Mouse (Mus musculus) limb, embryonic 12.5 days (tissue): ENCODE data around the gene Snx11. TPM values are rescaled to one million over a fixed set of nuclear protein-coding genes. Genes with fewer than 3 reads are reported as not detected.

Experiments
- ATAC-seq: fragments of 200-750 bp; cut with Nextera tagmentation; 2 replicates; pipeline ENCODE4 v1.8.0; 2017; ENCODE audit warnings: low read depth, moderate TSS enrichment; ENCODE audit not compliant: insufficient number of reproducible peaks, insufficient read depth, low FRiP score, low TSS enrichment
- H3K27ac ChIP-seq: fragments of 300-500 bp; sonication (generic); 2 replicates; pipeline ENCODE4 v1.5.1; 2016; ENCODE audit warnings: mild to moderate bottlenecking, moderate library complexity
- H3K27me3 ChIP-seq: fragments of 300-500 bp; sonication (generic); 2 replicates; pipeline ENCODE4 v1.6.1; 2016; ENCODE audit warnings: mild to moderate bottlenecking, moderate library complexity
- H3K36me3 ChIP-seq: fragments of 300-500 bp; sonication (generic); 2 replicates; pipeline ENCODE4 v1.6.1; 2016; ENCODE audit warnings: mild to moderate bottlenecking, moderate library complexity
- H3K4me1 ChIP-seq: fragments of 300-500 bp; sonication (generic); replicated peaks from 2 replicates; pipeline ENCODE4 v1.6.1; 2016
- H3K4me2 ChIP-seq: fragments of 300-500 bp; sonication (generic); 2 replicates; pipeline ENCODE4 v1.6.1; 2016; ENCODE audit warnings: mild to moderate bottlenecking, moderate library complexity
- H3K4me3 ChIP-seq: fragments of 300-500 bp; sonication (generic); replicated peaks from 2 replicates; pipeline ENCODE4 v1.5.1; 2016; ENCODE audit warnings: mild to moderate bottlenecking
- H3K9ac ChIP-seq: fragments of 300-500 bp; sonication (generic); replicated peaks from 2 replicates; pipeline ENCODE4 v1.6.1; 2016; ENCODE audit warnings: mild to moderate bottlenecking, moderate library complexity
- H3K9me3 ChIP-seq: fragments of 300-500 bp; sonication (generic); 2 replicates; pipeline ENCODE4 v1.6.1; 2016; ENCODE audit warnings: mild to moderate bottlenecking, moderate library complexity
- WGBS: fragments of 180-500 bp; shearing (Covaris S2); methylation state at CpG from one replicate; pipeline ENCODE4 v1.1.7; 2016; 5-methylcytosine and 5-hydroxymethylcytosine counted together
- polyA plus RNA-seq: library from polyadenylated mRNA; unstranded; fragments of >200 nt; fragmentation: Nextera tagmentation; extraction: Ambion mirVana; gene quantifications from 2 replicates; pipeline ENCODE4 v1.2.1, GENCODE M21; 2016

Gene Snx11
- 21.1 and 21.2 TPM in 2 replicates for polyA plus RNA-seq

DNA sequence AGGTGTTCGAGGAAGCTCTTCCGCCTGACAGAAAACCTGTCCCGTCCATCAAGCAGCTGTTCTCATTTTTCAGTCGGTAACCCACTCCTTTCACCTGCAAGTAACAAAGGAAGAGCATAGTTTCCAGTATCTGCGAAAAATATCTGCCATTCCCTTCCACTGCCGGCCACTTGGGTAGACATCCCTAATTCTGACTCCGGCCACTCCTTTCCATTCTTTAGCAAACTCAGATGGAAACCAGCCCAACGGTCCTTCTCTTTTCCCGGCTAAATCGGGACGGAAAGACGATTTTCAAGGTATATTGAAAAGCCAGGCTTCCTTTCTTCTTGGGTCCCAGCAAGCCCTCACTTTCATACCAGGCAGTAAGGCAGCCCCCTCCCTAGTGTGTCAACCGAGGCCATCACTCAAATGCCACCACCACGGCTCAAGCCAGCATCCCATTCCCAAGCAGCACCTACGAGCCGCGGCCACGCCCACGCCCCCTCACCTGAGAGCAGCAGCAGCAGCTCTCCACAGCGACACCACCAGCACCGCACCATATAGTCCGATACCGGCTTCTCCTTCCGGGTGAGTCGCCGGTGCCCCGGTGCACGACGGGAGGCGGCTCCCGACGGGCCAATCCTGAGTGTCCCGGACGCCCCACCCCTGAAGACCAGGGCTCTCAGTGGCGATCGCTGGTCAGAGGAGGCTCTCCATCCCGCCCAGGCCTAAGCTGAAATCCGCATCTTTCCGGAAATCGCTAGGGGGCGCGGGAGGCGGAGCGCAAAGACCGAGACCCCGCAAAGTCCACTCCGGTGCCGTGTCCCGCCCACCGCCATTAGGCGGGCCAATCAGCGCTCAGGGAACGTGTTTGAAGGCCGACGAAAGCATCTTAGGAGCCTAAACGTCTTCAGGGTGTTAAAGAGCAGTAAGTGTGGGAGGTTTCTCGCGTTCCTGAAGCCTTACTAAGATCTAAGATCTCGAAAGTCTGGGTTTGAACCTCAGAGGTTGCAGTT lies at the start of gene Snx11:
Gene Snx11 (minus strand): TSS at position 592 of the 995 bp plus-strand sequence.
- Histone ChIP-seq H3K27me3 (no peaks in the 10 kb centered on the region), H3K27ac (peak within 1 kb of the TSS; percentile 74), H3K4me2 (peak within 1 kb of the TSS; percentile 75), H3K4me3 (peak within 1 kb of the TSS; percentile 69), H3K9me3 (no peaks in the 10 kb centered on the region), H3K9ac (peak within 1 kb of the TSS; percentile 56), H3K36me3 (peaks cover 14% of the 10 kb centered on the region), H3K4me1 (peaks cover 25% of the 10 kb centered on the region)
- WGBS = 1% methylated on average over 59 of the region's 59 CpGs
- ATAC-seq = peak; percentile 99

DNA sequence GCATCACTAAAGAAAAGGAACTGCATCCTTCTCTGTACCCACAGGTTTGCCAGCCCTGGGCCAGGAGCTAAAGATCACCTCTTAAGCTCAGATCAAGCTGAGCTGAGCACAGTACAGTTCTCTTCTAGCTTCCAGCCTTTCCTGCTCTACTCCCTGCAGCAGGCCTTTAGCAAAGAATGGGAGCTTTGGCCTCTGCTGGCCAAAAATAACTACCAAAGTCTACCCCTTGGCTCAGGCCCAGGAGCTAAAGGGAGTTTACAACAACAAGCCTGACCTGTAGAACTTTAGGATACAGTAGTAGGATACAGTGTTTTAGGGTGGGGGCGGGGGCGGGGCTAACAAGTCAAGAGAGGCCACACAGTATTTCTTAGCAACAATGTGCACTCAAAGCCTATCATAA lies 49.1 kb upstream of the Snx11 start:
- WGBS = 69% methylated on average over 2 of the region's 2 CpGs
- H3K4me2 ChIP-seq = peak overlapping the region; percentile 38
- H3K4me3 ChIP-seq = peak overlapping the region; percentile 16; the same call in 1 of the 2 replicates
- H3K4me1 ChIP-seq = peaks cover 66% of the 10 kb centered on the region
- no peaks in the 10 kb centered on the region for H3K27me3 ChIP-seq
- no peaks in the 10 kb centered on the region for H3K9me3 ChIP-seq
- peaks cover 34% of the 10 kb centered on the region for H3K36me3 ChIP-seq
- ATAC-seq = no peak
- H3K9ac ChIP-seq = peak overlapping the region; percentile 53; the same call in 1 of the 2 replicates
- H3K27ac ChIP-seq = no peak overlapping the region

DNA sequence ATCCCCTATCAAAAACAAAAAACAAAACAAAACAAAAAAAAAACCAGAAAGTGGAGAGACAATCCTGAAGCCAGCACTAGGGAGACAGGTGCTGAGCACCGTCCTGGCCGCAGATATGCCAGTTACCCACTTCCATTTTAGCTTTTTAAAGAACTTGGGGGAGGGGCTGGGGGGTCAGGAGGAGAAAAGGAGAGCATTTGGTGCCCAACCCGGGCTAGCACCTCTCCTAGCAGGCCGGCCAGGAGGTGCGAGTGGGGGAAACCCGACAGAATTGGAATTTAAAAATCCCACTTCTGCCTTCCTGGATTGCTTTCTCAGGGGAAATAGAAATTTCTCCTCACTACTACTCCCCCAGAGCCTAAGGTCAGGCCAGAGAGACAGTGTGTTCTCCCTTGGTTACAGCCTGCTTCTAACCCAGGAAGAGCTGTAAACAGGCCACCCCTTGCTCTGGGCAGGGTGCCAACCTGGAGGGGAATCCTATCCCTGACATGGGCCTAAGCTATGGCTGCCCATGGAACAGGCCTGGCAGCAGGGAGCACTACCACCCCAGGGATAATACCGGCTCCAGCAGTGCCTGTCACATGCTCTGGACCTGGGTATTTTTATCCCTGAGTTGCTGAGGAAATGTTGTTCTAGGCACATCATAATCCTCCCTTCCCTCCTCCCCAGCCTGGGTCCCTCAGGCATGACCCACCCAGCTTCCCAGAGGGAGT lies 47.6 kb upstream of the Snx11 start:
- Histone ChIP-seq H3K27ac (peak overlapping the region; percentile 87), H3K27me3 (no peaks in the 10 kb centered on the region), H3K4me1 (peaks cover 62% of the 10 kb centered on the region), H3K4me3 (no peak overlapping the region), H3K4me2 (peak overlapping the region; percentile 99), H3K9me3 (no peaks in the 10 kb centered on the region), H3K9ac (no peak overlapping the region; the same call in 1 of the 2 replicates), H3K36me3 (peaks cover 50% of the 10 kb centered on the region)
- no peak for ATAC-seq
- WGBS = 42% methylated on average over 7 of the region's 7 CpGs

DNA sequence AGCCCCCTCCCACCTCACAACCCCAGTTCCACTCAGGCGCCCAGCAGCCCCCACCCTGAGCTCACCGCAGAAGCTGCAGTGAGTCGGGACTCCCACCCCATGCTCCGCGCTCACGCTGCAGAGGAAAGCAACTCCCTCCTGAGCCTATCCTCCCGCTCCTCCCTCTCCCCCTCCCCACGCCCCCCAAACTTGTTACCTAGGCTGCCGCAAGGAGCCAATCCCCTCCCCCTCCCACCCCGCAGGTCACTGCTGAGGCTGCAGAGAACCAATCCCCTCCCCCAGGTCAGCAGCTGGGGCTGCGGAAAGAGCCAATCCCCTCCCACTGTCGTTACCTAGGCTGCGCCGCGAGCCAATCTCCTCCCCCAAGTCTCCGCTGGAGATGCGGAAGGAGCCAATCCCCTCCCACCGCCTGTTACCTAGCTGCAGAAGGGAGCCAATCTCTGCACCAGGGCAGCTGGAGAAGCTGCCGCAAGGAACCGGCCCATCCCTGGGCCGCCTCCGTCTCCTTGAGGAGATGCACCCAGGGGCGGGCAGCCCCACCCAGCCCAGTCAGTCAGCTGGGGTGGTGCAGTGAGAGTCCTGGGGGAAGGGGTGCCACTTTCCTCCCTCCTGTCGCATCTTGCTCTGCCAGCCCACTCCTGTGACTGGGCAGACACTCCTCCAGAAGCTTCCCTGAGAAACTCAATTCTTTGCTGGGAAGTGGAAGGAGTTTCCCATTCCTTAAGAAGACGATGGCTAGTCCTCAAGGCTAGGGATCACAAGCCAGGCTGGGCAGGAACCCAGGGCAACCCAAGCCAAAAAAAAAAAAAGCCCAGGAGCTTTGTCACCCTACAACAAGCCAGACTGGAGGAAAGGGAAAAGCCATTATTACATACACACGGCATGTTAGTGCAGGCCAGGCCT lies 46.8 kb upstream of the Snx11 start:
- H3K9ac ChIP-seq = peak overlapping the region; percentile 66
- H3K9me3 ChIP-seq = no peaks in the 10 kb centered on the region
- peaks cover 62% of the 10 kb centered on the region for H3K4me1 ChIP-seq
- peaks cover 58% of the 10 kb centered on the region for H3K36me3 ChIP-seq
- H3K27me3 ChIP-seq = no peaks in the 10 kb centered on the region
- peak; percentile 84 for ATAC-seq
- WGBS = under 1% methylated on average over 23 of the region's 26 CpGs
- peak overlapping the region; percentile 99 for H3K4me2 ChIP-seq
- H3K27ac ChIP-seq = peak overlapping the region; percentile 87
- H3K4me3 ChIP-seq = peak overlapping the region; percentile 55

DNA sequence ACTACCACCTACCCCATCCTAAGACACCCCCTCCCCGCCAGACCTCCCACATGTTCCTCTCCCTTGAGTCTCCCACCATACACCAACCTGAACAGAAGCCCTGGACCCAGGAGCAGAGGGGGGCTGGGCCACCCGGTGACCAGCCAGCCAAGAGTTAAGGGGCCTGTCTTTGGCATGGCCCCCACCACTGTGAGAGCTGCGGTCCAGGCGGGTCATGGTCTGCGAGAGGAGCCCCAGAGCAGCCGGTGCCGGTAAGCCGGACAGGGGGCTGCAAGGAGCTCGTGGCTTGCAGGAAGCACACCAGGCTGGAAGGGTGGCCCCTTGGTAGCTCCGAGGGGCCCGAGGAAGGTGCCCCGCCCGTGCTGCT lies 46.1 kb upstream of the Snx11 start:
- peaks cover 65% of the 10 kb centered on the region for H3K36me3 ChIP-seq

DNA sequence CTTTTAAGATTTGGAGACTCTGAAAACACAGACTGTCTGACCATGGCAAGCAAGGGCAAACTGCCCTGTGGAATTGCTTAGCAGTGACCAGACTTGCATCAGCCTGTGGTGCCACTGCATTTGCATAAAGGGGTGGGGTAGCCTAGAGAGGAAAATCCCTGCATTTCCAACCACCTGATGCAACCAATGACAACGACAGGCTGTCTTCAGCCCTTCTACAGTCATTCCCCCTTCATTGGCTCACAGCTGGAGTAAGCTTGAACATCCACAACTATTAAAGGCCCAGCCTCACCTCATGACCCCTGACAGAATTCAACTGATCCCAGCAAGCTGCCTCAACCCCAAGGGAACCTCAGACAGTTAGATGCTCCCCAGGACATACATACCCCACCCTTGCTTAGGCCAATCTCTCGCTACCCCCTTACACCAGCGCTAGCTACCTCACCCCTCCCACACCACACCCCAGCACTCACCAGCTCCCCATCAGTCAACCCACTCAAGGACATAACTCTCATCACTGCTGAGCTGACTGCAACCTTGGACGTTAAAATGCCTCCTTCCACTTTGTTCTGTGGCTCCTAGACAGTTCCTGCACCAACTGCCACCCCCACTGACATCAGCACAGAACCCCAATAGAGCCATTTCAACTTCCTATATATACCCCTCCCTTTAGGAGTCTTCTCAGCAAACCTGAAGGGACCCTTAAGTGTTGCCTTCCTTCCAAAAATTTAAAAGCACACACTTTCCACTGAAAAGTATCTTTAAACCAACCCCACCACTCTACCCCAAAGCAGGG lies 45.5 kb upstream of the Snx11 start:
- Histone ChIP-seq H3K4me1 (peaks cover 52% of the 10 kb centered on the region), H3K36me3 (peaks cover 68% of the 10 kb centered on the region)
- 44% methylated on average over 4 of the region's 4 CpGs for WGBS

More for the DNA sequence above, 46.1 kb upstream of the Snx11 start:
- H3K4me3 ChIP-seq = peak overlapping the region; percentile 55
- peak; percentile 44 for ATAC-seq
- peaks cover 57% of the 10 kb centered on the region for H3K4me1 ChIP-seq
- H3K4me2 ChIP-seq = peak overlapping the region; percentile 99
- H3K9me3 ChIP-seq = no peaks in the 10 kb centered on the region
- peak overlapping the region; percentile 87 for H3K27ac ChIP-seq
- WGBS = 8% methylated on average over 13 of the region's 13 CpGs
- no peaks in the 10 kb centered on the region for H3K27me3 ChIP-seq
- H3K9ac ChIP-seq = peak overlapping the region; percentile 66

DNA sequence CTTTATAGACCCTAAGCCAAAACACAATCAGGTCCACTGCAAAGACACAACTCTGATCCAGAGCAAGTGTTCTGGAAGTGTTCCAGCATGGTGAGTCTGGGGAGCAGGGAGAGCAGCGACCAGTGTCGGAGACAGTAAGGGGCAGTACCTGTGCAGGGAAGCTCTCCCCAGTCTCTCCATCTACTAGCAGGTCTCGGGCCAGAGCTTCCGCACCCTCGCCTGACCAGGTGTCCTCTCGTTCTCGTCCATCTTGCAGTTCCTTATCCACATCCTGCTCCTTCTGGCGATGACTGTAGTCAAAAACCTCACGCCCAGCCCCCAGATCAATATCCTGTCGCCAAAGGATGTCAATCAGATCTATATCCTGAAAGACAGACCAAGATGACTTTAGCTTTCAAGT lies 44.6 kb upstream of the Snx11 start:
- no peak overlapping the region for H3K27ac ChIP-seq
- 92% methylated on average over 10 of the region's 10 CpGs for WGBS
- H3K9me3 ChIP-seq = no peaks in the 10 kb centered on the region
- H3K4me3 ChIP-seq = no peak overlapping the region
- no peaks in the 10 kb centered on the region for H3K27me3 ChIP-seq
- peaks cover 68% of the 10 kb centered on the region for H3K36me3 ChIP-seq
- H3K4me2 ChIP-seq = no peak overlapping the region
- no peak overlapping the region for H3K9ac ChIP-seq
- no peak for ATAC-seq
- peaks cover 43% of the 10 kb centered on the region for H3K4me1 ChIP-seq

More for the DNA sequence above, 45.5 kb upstream of the Snx11 start:
- Histone ChIP-seq H3K27ac (peak overlapping the region; percentile 87; the same call in 1 of the 2 replicates), H3K9ac (peak overlapping the region; percentile 66; the same call in 1 of the 2 replicates), H3K27me3 (no peaks in the 10 kb centered on the region), H3K9me3 (no peaks in the 10 kb centered on the region), H3K4me3 (peak overlapping the region; percentile 55), H3K4me2 (peak overlapping the region; percentile 99)
- no peak for ATAC-seq

DNA sequence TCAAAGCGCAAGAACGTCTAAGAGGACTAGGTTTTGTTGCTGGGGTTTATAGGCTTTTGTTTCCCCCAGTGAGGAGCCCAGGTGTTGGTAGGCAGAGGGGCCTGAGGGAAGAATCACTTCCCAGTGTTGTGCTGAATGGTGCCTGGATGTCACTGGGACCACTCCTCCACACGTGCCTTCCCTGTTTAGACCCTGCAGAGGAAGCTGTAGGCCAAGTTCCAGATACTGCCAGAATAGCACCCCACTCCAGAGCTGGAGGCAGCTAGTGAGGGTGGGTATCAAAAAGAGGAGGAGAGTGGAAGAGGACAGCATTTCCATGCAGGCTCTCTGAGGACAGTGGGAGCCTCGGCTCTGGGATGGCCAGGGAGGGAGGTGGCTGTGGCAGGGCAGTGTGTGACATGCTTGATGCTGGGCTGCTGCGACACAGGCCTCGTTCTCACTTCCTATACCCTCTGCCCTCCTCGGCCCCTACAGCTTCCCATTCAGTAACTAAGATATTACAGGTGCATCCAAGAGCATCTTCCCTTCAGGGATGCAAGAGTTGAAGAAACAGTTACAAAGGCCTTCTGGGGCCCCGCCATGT lies 40.9 kb upstream of the Snx11 start:
- no peaks in the 10 kb centered on the region for H3K9me3 ChIP-seq
- ATAC-seq = no peak
- H3K27ac ChIP-seq = no peak overlapping the region
- H3K9ac ChIP-seq = no peak overlapping the region
- 90% methylated on average over 8 of the region's 8 CpGs for WGBS
- no peak overlapping the region for H3K4me2 ChIP-seq
- H3K27me3 ChIP-seq = no peaks in the 10 kb centered on the region
- peaks cover 8% of the 10 kb centered on the region for H3K4me1 ChIP-seq
- peaks cover 81% of the 10 kb centered on the region for H3K36me3 ChIP-seq
- no peak overlapping the region for H3K4me3 ChIP-seq

DNA sequence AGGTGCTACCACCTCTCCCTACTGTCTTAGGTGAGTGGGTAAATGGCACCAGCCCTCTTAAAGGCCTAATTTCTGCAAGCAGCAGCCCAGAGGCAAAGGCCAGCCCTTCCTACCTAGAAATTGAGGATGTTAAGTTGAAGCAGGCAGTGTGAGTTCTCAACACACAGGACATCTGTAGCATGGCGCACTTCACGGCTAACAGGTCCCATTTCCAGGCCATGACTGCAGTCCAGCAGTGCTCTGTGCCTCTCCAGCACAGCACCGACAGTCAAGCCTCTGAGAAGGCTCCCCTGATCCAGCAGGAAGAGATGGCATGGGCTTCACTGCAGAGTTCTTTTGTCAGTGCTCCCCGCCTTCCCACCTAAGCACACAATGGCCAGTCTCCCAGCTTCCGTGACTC lies 39.6 kb upstream of the Snx11 start:
- H3K4me1 ChIP-seq = no peaks in the 10 kb centered on the region
- no peak overlapping the region for H3K27ac ChIP-seq
- H3K9me3 ChIP-seq = no peaks in the 10 kb centered on the region
- no peaks in the 10 kb centered on the region for H3K27me3 ChIP-seq
- no peak overlapping the region for H3K4me2 ChIP-seq
- WGBS = 92% methylated on average over 5 of the region's 5 CpGs
- H3K36me3 ChIP-seq = peaks cover 85% of the 10 kb centered on the region
- no peak for ATAC-seq
- H3K4me3 ChIP-seq = no peak overlapping the region
- no peak overlapping the region for H3K9ac ChIP-seq

DNA sequence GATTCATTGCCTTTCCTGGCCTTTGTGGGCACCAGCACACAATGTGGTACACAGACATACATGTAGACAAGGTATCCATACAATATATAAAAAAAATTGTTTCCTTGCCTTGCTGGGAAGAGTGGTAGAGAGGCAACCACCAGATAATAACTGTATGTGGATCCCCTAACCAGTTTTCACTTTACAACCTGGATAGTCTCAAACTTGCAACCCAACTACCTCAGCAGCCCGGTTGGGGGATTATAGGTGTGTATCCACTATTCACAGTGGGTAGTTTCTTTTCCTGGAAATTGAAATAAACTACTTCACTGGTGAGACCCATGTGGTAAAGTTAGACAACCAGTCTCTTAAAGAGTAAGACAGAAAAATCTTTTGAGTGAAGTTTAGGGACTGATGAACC lies 39.1 kb upstream of the Snx11 start:
- Histone ChIP-seq H3K27me3 (no peaks in the 10 kb centered on the region), H3K9me3 (no peaks in the 10 kb centered on the region), H3K27ac (no peak overlapping the region), H3K36me3 (peaks cover 85% of the 10 kb centered on the region), H3K4me1 (no peaks in the 10 kb centered on the region), H3K4me2 (no peak overlapping the region), H3K4me3 (no peak overlapping the region), H3K9ac (no peak overlapping the region)
- no peak for ATAC-seq
- WGBS = 89% methylated on average over 1 of the region's 1 CpGs
